Mouse (Mus musculus) adrenal gland, postnatal 0 days (tissue): ENCODE data around the gene Ddx46. TPM values are rescaled to one million over a fixed set of nuclear protein-coding genes. Genes with fewer than 3 reads are reported as not detected.

Experiments
- polyA plus RNA-seq: library from polyadenylated mRNA; unstranded; fragments of >200 nt; fragmentation: Nextera tagmentation; extraction: Ambion mirVana; gene quantifications from 2 replicates; pipeline ENCODE4 v1.2.1, GENCODE M21; 2015

Gene Ddx46
- 13.0 and 17.6 TPM in 2 replicates for polyA plus RNA-seq

GRCm38 (mm10) chr13:55634639-55635127, at the start of gene Ddx46:
TSS of gene Ddx46 (plus strand) at chr13:55635027.

GRCm38 (mm10) chr13:55599566-55600540, 35.0 kb upstream of the Ddx46 start, which contains the start of gene B4galt7:
TSS of gene B4galt7 (plus strand) at chr13:55599896.

GRCm38 (mm10) chr13:55622649-55623541, 11.9 kb upstream of the Ddx46 start, which contains the start of gene Caml:
TSS of gene Caml (plus strand) at chr13:55623005.

GRCm38 (mm10) chr13:55692535-55693242, 57.9 kb downstream of the Ddx46 start, which contains the start of gene B230219D22Rik:
TSS of gene B230219D22Rik (plus strand) at chr13:55693124.

DNA sequence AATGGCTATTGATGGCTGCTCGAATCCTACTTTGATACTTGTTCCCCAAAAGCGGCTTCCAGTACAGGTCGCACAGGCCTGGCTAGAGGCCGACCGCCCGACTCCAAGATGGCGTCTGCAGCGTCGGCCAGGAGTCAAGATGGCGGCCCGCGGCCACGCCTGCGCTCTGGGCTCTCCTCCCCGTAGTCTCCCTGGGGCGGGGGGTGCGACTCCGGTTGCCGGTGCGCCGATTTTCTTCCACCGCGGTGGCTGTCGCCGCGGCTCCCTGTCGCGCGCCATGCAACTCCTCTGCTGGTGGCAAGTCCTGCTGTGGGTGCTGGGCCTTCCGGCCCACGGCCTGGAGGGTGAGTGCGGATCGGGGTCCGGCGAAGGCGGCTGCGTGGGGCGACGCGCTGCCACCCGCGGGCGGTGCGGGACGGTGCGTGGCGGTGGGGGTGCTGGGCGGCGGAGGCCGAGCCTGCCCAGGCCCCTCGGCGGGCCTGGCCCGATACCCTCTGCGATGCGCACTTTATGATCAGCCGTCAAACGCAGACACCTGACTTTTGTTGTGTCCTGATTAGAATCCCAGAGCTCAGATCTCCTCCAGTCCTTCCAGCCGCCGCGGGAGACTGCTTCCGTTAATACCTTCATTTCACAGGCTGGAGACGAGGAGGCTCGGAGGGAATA, 79.8 kb downstream of the Ddx46 start, which contains the start of gene Txndc15:
Txndc15 (plus strand) TSS at position 150 of the 666 bp plus-strand sequence.

GRCm38 (mm10) chr13:55727120-55727838, 92.5 kb downstream of the Ddx46 start, which contains the start of gene Pcbd2:
TSS of gene Pcbd2 (plus strand) at chr13:55727368.

Other genes with a start within 250 kb of the Ddx46 start
- gene Slc34a1, start 236.8 kb upstream of the Ddx46 start, polyA plus RNA-seq: 1.5 and 1.8 TPM in 2 replicates
- gene Pfn3, start 219.8 kb upstream of the Ddx46 start, polyA plus RNA-seq: not detected in 2 replicates
- gene F12, start 208.2 kb upstream of the Ddx46 start, polyA plus RNA-seq: 8.7 and 12.2 TPM in 2 replicates
- 20.3 and 24.0 TPM in 2 replicates for gene Grk6, start 190.0 kb upstream of the Ddx46 start, polyA plus RNA-seq
- gene Prr7, start 170.8 kb upstream of the Ddx46 start, polyA plus RNA-seq: 1.0 and 1.1 TPM in 2 replicates
- 66.4 and 97.2 TPM in 2 replicates for gene Dbn1, start 146.9 kb upstream of the Ddx46 start, polyA plus RNA-seq
- 72.4 and 78.9 TPM in 2 replicates for gene Pdlim7, start 121.4 kb upstream of the Ddx46 start, polyA plus RNA-seq
- gene Dok3, start 105.7 kb upstream of the Ddx46 start, polyA plus RNA-seq: 2.8 and 2.9 TPM in 2 replicates
- gene Ddx41, start 98.4 kb upstream of the Ddx46 start, polyA plus RNA-seq: 39.5 and 45.1 TPM in 2 replicates
- 17.9 and 21.7 TPM in 2 replicates for gene Fam193b, start 63.9 kb upstream of the Ddx46 start, polyA plus RNA-seq
- 89.2 and 133 TPM in 2 replicates for gene Tmed9, start 61.3 kb upstream of the Ddx46 start, polyA plus RNA-seq
- 20.5 and 21.5 TPM in 2 replicates for gene B4galt7, start 35.1 kb upstream of the Ddx46 start, polyA plus RNA-seq
- 62.8 and 62.9 TPM in 2 replicates for gene Caml, start 12.0 kb upstream of the Ddx46 start, polyA plus RNA-seq
- 29.4 and 31.3 TPM in 2 replicates for gene B230219D22Rik, start 58.1 kb downstream of the Ddx46 start, polyA plus RNA-seq
- gene Txndc15, start 79.6 kb downstream of the Ddx46 start, polyA plus RNA-seq: 107 and 125 TPM in 2 replicates
- 96.1 and 103 TPM in 2 replicates for gene Pcbd2, start 92.3 kb downstream of the Ddx46 start, polyA plus RNA-seq
- gene Catsper3, start 149.5 kb downstream of the Ddx46 start, polyA plus RNA-seq: 0.16 and 0.17 TPM in 2 replicates
- gene Pitx1, start 201.2 kb downstream of the Ddx46 start, polyA plus RNA-seq: 0.07 and 0.08 TPM in 2 replicates